Mouse (Mus musculus) splenic B cell, adult 2 months (primary cell): ENCODE data around the gene Fam189b.
A peak's percentile ranks its signal among the peaks of the same experiment; 100 is the strongest.

Experiments used
- DNase-seq: peaks from one replicate; pipeline ENCODE4 v3.0.0-alpha.2; 2011; ENCODE audit warnings: low read depth, low spot score
- H3K27me3 ChIP-seq: 2 replicates; pipeline ENCODE4 v1.6.1; 2012; ENCODE audit warnings: mild to moderate bottlenecking, low read length, moderate library complexity, mixed read lengths; ENCODE audit not compliant: control insufficient read depth, poor library complexity, insufficient read depth, severe bottlenecking
- H3K36me3 ChIP-seq: 2 replicates; pipeline ENCODE4 v1.6.1; 2012; ENCODE audit warnings: mild to moderate bottlenecking, low read length, moderate library complexity, mixed read lengths; ENCODE audit not compliant: control insufficient read depth, poor library complexity, insufficient read depth, severe bottlenecking

Gene Fam189b

GRCm38 (mm10) chr3:89182531-89183057 is 349 bp upstream of the Fam189b start:
- Histone ChIP-seq H3K36me3 (peaks cover 7% of the 10 kb centered on the region; the same call in 1 of the 2 replicates), H3K27me3 (no peaks in the 10 kb centered on the region)
- DNase-seq: no peak

- Histone ChIP-seq H3K36me3 (peaks cover 6% of the 10 kb centered on the region; the same call in 1 of the 2 replicates), H3K27me3 (no peaks in the 10 kb centered on the region)
- DNase-seq: no peak
Observed at GRCm38 (mm10) chr3:89183959-89184315, 994 bp downstream of the Fam189b start.

GRCm38 (mm10) chr3:89187197-89187596 is 4.3 kb downstream of the Fam189b start:
- Histone ChIP-seq H3K36me3 (no peaks in the 10 kb centered on the region), H3K27me3 (no peaks in the 10 kb centered on the region)
- DNase-seq: peak; percentile 32

GRCm38 (mm10) chr3:89187690-89188477 is 4.9 kb downstream of the Fam189b start:
- peak; percentile 52 for DNase-seq
- H3K27me3 ChIP-seq: no peaks in the 10 kb centered on the region

GRCm38 (mm10) chr3:89188478-89188875 is 5.5 kb downstream of the Fam189b start:
- DNase-seq: peak; percentile 37
- H3K27me3 ChIP-seq: no peaks in the 10 kb centered on the region

More at GRCm38 (mm10) chr3:89187690-89188477, 4.9 kb downstream of the Fam189b start:
- no peaks in the 10 kb centered on the region for H3K36me3 ChIP-seq

GRCm38 (mm10) chr3:89190436-89190835 is 7.5 kb downstream of the Fam189b start:
- peak; percentile 52 for DNase-seq
- Histone ChIP-seq H3K36me3 (no peaks in the 10 kb centered on the region), H3K27me3 (no peaks in the 10 kb centered on the region)

More at GRCm38 (mm10) chr3:89188478-89188875, 5.5 kb downstream of the Fam189b start:
- H3K36me3 ChIP-seq: no peaks in the 10 kb centered on the region

GRCm38 (mm10) chr3:89193351-89193750 is 10.4 kb downstream of the Fam189b start:
- DNase-seq: no peak
- Histone ChIP-seq H3K36me3 (no peaks in the 10 kb centered on the region), H3K27me3 (no peaks in the 10 kb centered on the region)

- peak; percentile 69 for DNase-seq
- Histone ChIP-seq H3K27me3 (no peaks in the 10 kb centered on the region), H3K36me3 (no peaks in the 10 kb centered on the region)
Observed at GRCm38 (mm10) chr3:89193853-89194252, 10.9 kb downstream of the Fam189b start.

- Histone ChIP-seq H3K36me3 (no peaks in the 10 kb centered on the region), H3K27me3 (no peaks in the 10 kb centered on the region)
- DNase-seq: peak; percentile 97
Observed at GRCm38 (mm10) chr3:89195979-89196877, 13.3 kb downstream of the Fam189b start.

- Histone ChIP-seq H3K27me3 (no peaks in the 10 kb centered on the region), H3K36me3 (no peaks in the 10 kb centered on the region; the same call in 1 of the 2 replicates)
- peak; percentile 32 for DNase-seq
Observed at GRCm38 (mm10) chr3:89199839-89200238, 16.9 kb downstream of the Fam189b start.

- DNase-seq: peak; percentile 95
- Histone ChIP-seq H3K36me3 (peaks cover 3% of the 10 kb centered on the region; the same call in 1 of the 2 replicates), H3K27me3 (no peaks in the 10 kb centered on the region)
Observed at GRCm38 (mm10) chr3:89202253-89203141, 19.6 kb downstream of the Fam189b start, which contains the start of gene Gba. Gba (plus strand) TSS chr3:89202928.

GRCm38 (mm10) chr3:89203142-89203514 is 20.2 kb downstream of the Fam189b start:
- DNase-seq: no peak
- Histone ChIP-seq H3K36me3 (peaks cover 5% of the 10 kb centered on the region; the same call in 1 of the 2 replicates), H3K27me3 (no peaks in the 10 kb centered on the region)

GRCm38 (mm10) chr3:89206079-89206478 is 23.1 kb downstream of the Fam189b start:
- Histone ChIP-seq H3K27me3 (no peaks in the 10 kb centered on the region), H3K36me3 (peaks cover 9% of the 10 kb centered on the region; the same call in 1 of the 2 replicates)
- no peak for DNase-seq

GRCm38 (mm10) chr3:89206695-89207094 is 23.8 kb downstream of the Fam189b start:
- no peak for DNase-seq
- H3K36me3 ChIP-seq: peaks cover 9% of the 10 kb centered on the region; the same call in 1 of the 2 replicates
- H3K27me3 ChIP-seq: no peaks in the 10 kb centered on the region
